Mouse (Mus musculus): ENCODE data around the gene Lmna. TPM values are rescaled to one million over a fixed set of nuclear protein-coding genes. Genes with fewer than 3 reads are reported as not detected.

The Lmna gene
- polyA plus RNA-seq, 1 experiment from 2014 or later = 155 TPM

- H3K27me3 ChIP-seq (replicated peaks; ENCODE audit: control insufficient read depth, insufficient read depth, low read length) = no peaks in the 10 kb centered on the region
- no peaks in the 10 kb centered on the region for H3K9me3 ChIP-seq (ENCODE audit: control insufficient read depth, low read length)
- no peak overlapping the region for H3K9ac ChIP-seq (ENCODE audit: low read depth, low read length)
- no peaks in the 10 kb centered on the region for H3K36me3 ChIP-seq (ENCODE audit: control insufficient read depth, insufficient read depth, low read length)
- DNase-seq (ENCODE audit: low spot score) (no peak), ATAC-seq (replicated peaks; ENCODE audit: low FRiP score) (no peak)
- no peaks in the 10 kb centered on the region; the same call in 1 of the 2 replicates for H3K4me1 ChIP-seq (replicated peaks; ENCODE audit: control insufficient read depth, insufficient read depth, low read length)
- WGBS = 79% methylated on average over 2 of the region's 2 CpGs
- H3K27ac ChIP-seq (ENCODE audit: low read depth, low read length) = no peak overlapping the region
- H3K4me2 ChIP-seq = no peak overlapping the region
- no peak overlapping the region for H3K4me3 ChIP-seq (ENCODE audit: low read depth, low read length)
Observed at GRCm38 (mm10) chr3:88469466-88469865, 40.3 kb downstream of the Lmna start.

DNA sequence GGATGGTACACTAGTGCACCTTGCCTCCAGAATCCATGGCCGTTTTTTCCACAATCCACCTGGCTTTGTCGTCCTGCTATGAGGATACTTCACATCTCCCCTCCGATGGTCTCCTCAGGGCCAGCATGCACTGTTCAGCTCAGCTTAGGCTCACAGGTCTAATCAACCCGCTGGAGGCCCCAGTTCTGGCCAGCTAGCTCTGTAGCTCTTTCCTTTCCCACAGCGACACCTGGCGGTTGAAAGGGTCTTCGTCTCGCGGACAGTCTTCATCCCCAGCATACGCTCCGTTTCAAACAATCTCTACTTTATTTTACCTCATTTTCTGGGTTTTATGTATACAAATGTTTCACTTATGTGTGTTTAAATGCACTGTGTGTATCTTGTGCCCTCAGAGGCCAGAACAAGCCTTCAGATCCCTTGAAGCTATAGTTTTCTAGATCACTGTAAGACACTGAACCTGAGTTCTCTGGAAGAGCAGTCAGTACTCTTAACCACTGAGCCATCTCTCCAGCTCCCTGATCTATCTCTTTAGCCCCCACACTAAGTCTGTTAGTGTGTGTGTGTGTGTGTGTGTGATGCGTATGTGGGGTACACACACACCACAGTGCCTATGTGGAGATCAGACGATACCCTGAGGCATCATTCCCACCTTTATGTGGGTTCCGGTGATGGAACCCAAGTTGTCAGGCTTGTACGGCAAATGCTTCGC is 42.5 kb downstream of the Lmna start:
- Histone ChIP-seq H3K27me3 (replicated peaks; ENCODE audit: control insufficient read depth, insufficient read depth, low read length) (no peaks in the 10 kb centered on the region; the same call in 1 of the 2 replicates), H3K4me1 (replicated peaks; ENCODE audit: control insufficient read depth, insufficient read depth, low read length) (no peaks in the 10 kb centered on the region; the same call in 1 of the 2 replicates), H3K4me2 (no peak overlapping the region), H3K9me3 (ENCODE audit: control insufficient read depth, low read length) (no peaks in the 10 kb centered on the region), H3K27ac (ENCODE audit: low read depth, low read length) (no peak overlapping the region), H3K36me3 (ENCODE audit: control insufficient read depth, insufficient read depth, low read length) (no peaks in the 10 kb centered on the region), H3K9ac (ENCODE audit: low read depth, low read length) (no peak overlapping the region), H3K4me3 (ENCODE audit: low read depth, low read length) (no peak overlapping the region)
- ATAC-seq (replicated peaks; ENCODE audit: low FRiP score) (peak; percentile 79), DNase-seq (ENCODE audit: low spot score) (peak; percentile 81)
- 31% methylated on average over 16 of the region's 16 CpGs for WGBS

DNA sequence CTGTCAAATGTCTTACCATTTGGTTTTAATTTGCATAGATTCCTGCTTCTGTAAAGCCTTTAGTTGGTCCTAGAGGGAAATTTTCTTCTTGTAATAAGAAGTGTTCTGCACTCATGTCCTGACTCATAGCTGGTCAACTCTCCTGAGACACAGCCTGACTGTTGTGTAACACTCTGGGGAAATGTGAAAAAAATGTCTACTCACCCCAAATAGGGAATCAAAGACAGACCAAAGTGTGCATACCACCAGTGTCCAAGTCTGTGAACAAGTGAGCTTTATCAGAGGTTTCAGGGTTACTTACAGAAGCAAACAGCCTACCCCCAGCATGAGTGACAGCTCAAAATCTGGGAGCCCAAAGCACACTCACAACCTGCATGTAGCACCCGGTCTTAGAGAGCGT is 44.6 kb downstream of the Lmna start:
- ATAC-seq (replicated peaks; ENCODE audit: low FRiP score) (no peak), DNase-seq (ENCODE audit: low spot score) (no peak)
- Histone ChIP-seq H3K36me3 (ENCODE audit: control insufficient read depth, insufficient read depth, low read length) (no peaks in the 10 kb centered on the region), H3K4me1 (replicated peaks; ENCODE audit: control insufficient read depth, insufficient read depth, low read length) (no peaks in the 10 kb centered on the region), H3K27ac (ENCODE audit: low read depth, low read length) (no peak overlapping the region), H3K9me3 (ENCODE audit: control insufficient read depth, low read length) (no peaks in the 10 kb centered on the region), H3K4me3 (ENCODE audit: low read depth, low read length) (no peak overlapping the region), H3K4me2 (no peak overlapping the region), H3K9ac (ENCODE audit: low read depth, low read length) (no peak overlapping the region), H3K27me3 (replicated peaks; ENCODE audit: control insufficient read depth, insufficient read depth, low read length) (peaks cover 15% of the 10 kb centered on the region)
- 73% methylated on average over 2 of the region's 2 CpGs for WGBS

GRCm38 (mm10) chr3:88464425-88464824 is 45.3 kb downstream of the Lmna start:
- H3K4me3 ChIP-seq (ENCODE audit: low read depth, low read length) = no peak overlapping the region
- DNase-seq (ENCODE audit: low spot score) (no peak), ATAC-seq (replicated peaks; ENCODE audit: low FRiP score) (no peak)
- H3K27me3 ChIP-seq (replicated peaks; ENCODE audit: control insufficient read depth, insufficient read depth, low read length) = peaks cover 18% of the 10 kb centered on the region
- H3K4me1 ChIP-seq (replicated peaks; ENCODE audit: control insufficient read depth, insufficient read depth, low read length) = no peaks in the 10 kb centered on the region
- 34% methylated on average over 3 of the region's 3 CpGs for WGBS
- no peaks in the 10 kb centered on the region for H3K36me3 ChIP-seq (ENCODE audit: control insufficient read depth, insufficient read depth, low read length)
- H3K27ac ChIP-seq (ENCODE audit: low read depth, low read length) = no peak overlapping the region
- H3K9ac ChIP-seq (ENCODE audit: low read depth, low read length) = no peak overlapping the region
- H3K4me2 ChIP-seq = no peak overlapping the region
- no peaks in the 10 kb centered on the region for H3K9me3 ChIP-seq (ENCODE audit: control insufficient read depth, low read length)

GRCm38 (mm10) chr3:88460983-88461696 is 48.6 kb downstream of the Lmna start, which contains the start of gene Sema4a:
Gene Sema4a, minus strand, starts transcription at chr3:88461182.
- H3K9ac ChIP-seq (ENCODE audit: low read depth, low read length) = no peak within 1 kb of the TSS
- H3K27me3 ChIP-seq (replicated peaks; ENCODE audit: control insufficient read depth, insufficient read depth, low read length) = peaks cover 38% of the 10 kb centered on the region
- H3K36me3 ChIP-seq (ENCODE audit: control insufficient read depth, insufficient read depth, low read length) = no peaks in the 10 kb centered on the region
- no peak within 1 kb of the TSS for H3K4me3 ChIP-seq (ENCODE audit: low read depth, low read length)
- no peak for ATAC-seq (replicated peaks; ENCODE audit: low FRiP score)
- WGBS = 54% methylated on average over 12 of the region's 12 CpGs
- no peak within 1 kb of the TSS for H3K4me2 ChIP-seq
- H3K9me3 ChIP-seq (ENCODE audit: control insufficient read depth, low read length) = no peaks in the 10 kb centered on the region
- H3K27ac ChIP-seq (ENCODE audit: low read depth, low read length) = no peak within 1 kb of the TSS
- H3K4me1 ChIP-seq (replicated peaks; ENCODE audit: control insufficient read depth, insufficient read depth, low read length) = no peaks in the 10 kb centered on the region; the same call in 1 of the 2 replicates
- no peak for DNase-seq (ENCODE audit: low spot score)

DNA sequence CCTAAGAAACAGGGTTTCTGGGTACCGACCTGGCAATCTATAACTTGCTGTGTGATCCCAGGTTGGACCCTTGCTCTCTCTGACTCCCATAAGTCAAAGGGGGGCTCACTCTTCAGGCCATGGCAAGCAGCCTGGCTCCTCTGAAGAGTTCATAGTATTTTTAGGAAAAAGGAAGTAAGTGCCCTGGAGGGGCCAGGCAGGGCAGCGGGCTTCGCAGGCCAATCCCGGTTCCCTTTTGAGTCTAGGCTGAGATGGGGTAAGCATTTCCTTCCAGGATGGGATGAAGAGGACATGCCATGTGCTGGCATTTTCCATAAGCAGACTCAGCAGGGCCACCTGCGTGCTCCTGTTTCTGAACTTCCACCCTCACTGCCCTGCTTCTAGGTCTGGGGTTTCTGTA is 49.7 kb downstream of the Lmna start:
- no peak for ATAC-seq (replicated peaks; ENCODE audit: low FRiP score)
- peaks cover 38% of the 10 kb centered on the region for H3K27me3 ChIP-seq (replicated peaks; ENCODE audit: control insufficient read depth, insufficient read depth, low read length)
- 44% methylated on average over 5 of the region's 5 CpGs for WGBS

GRCm38 (mm10) chr3:88458778-88459219 is 51.0 kb downstream of the Lmna start:
- Histone ChIP-seq H3K36me3 (ENCODE audit: control insufficient read depth, insufficient read depth, low read length) (no peaks in the 10 kb centered on the region), H3K9ac (ENCODE audit: low read depth, low read length) (no peak overlapping the region), H3K9me3 (ENCODE audit: control insufficient read depth, low read length) (no peaks in the 10 kb centered on the region), H3K4me2 (peak overlapping the region; percentile 20; the same call in 1 of the 2 replicates), H3K27ac (ENCODE audit: low read depth, low read length) (no peak overlapping the region), H3K4me3 (ENCODE audit: low read depth, low read length) (no peak overlapping the region), H3K4me1 (replicated peaks; ENCODE audit: control insufficient read depth, insufficient read depth, low read length) (peaks cover 12% of the 10 kb centered on the region), H3K27me3 (replicated peaks; ENCODE audit: control insufficient read depth, insufficient read depth, low read length) (peaks cover 38% of the 10 kb centered on the region)
- ATAC-seq (replicated peaks; ENCODE audit: low FRiP score) (no peak), DNase-seq (ENCODE audit: low spot score) (no peak)
- 8% methylated on average over 14 of the region's 14 CpGs for WGBS

More for the DNA sequence above, 49.7 kb downstream of the Lmna start:
- no peak for DNase-seq (ENCODE audit: low spot score)
- no peak overlapping the region for H3K4me3 ChIP-seq (ENCODE audit: low read depth, low read length)
- H3K36me3 ChIP-seq (ENCODE audit: control insufficient read depth, insufficient read depth, low read length) = no peaks in the 10 kb centered on the region
- H3K9me3 ChIP-seq (ENCODE audit: control insufficient read depth, low read length) = no peaks in the 10 kb centered on the region
- H3K27ac ChIP-seq (ENCODE audit: low read depth, low read length) = no peak overlapping the region
- H3K4me2 ChIP-seq = no peak overlapping the region
- peaks cover 6% of the 10 kb centered on the region for H3K4me1 ChIP-seq (replicated peaks; ENCODE audit: control insufficient read depth, insufficient read depth, low read length)
- no peak overlapping the region for H3K9ac ChIP-seq (ENCODE audit: low read depth, low read length)

DNA sequence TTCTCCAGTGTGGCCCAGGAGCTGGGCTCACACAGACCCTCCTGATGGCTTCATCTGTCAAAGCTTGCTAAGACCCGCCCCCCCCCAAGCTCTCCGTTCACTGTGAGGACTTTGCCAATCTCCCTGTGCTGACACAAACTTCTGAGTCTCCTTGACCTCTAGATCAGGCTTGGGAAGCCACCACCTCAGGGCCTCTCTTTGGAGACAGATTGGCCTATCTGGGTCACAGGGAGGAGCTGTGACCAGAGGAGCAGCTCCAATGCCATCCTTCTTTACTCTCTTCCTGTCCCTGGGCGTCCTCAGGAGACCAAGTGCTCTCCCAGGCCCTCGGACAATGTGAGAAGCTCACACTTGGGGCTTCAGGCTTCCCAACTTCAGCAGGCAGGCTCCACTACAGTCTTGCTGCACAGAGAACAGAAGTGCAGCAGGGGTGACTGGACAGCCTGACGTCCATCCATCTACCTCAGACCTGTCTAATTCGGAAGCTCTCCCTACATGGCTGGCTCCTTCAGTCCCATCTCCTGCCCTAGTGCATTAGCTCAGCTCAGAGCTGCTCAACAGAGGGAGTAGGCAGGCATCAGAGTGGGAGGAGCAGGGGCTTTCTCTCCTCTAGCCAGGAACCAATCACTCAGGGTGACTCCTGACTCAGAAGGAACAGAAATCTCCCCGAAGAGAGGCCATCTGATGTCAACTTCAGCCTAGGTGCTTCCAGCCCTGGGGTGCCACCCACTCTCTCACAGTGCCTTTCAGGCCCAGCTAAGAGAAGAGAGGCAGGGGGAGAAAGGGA is 52.8 kb downstream of the Lmna start:
- no peaks in the 10 kb centered on the region for H3K36me3 ChIP-seq (ENCODE audit: control insufficient read depth, insufficient read depth, low read length)
- H3K9me3 ChIP-seq (ENCODE audit: control insufficient read depth, low read length) = no peaks in the 10 kb centered on the region
- peaks cover 14% of the 10 kb centered on the region for H3K4me1 ChIP-seq (replicated peaks; ENCODE audit: control insufficient read depth, insufficient read depth, low read length)
- H3K9ac ChIP-seq (ENCODE audit: low read depth, low read length) = no peak overlapping the region
- DNase-seq (ENCODE audit: low spot score) (no peak), ATAC-seq (replicated peaks; ENCODE audit: low FRiP score) (0 out of 2 replicates have a peak, but pooled peaks have one; percentile 5)
- peak overlapping the region; percentile 46; the same call in 1 of the 2 replicates for H3K27ac ChIP-seq (ENCODE audit: low read depth, low read length)
- H3K27me3 ChIP-seq (replicated peaks; ENCODE audit: control insufficient read depth, insufficient read depth, low read length) = peaks cover 42% of the 10 kb centered on the region
- no peak overlapping the region for H3K4me2 ChIP-seq
- WGBS = 57% methylated on average over 7 of the region's 7 CpGs
- H3K4me3 ChIP-seq (ENCODE audit: low read depth, low read length) = no peak overlapping the region
